Mouse (Mus musculus) common myeloid progenitor, adult 5-6 weeks (primary cell): ENCODE measurements around the gene Il31ra. TPM values are rescaled to one million over a fixed set of nuclear protein-coding genes. Genes with fewer than 3 reads are reported as not detected.
A peak's percentile ranks its signal among the peaks of the same experiment; 100 is the strongest.
"Not testable (repeated sequence)": the region's sequence is repeated elsewhere in the genome, so short reads cannot be mapped to it uniquely, and the experiment has no call there.

ENCODE experiments used
- ATAC-seq: replicated peaks from 2 replicates; pipeline ENCODE4 v1.8.0; 2016; ENCODE audit warnings: low read depth, mild to moderate bottlenecking, moderate TSS enrichment, inconsistent platforms; ENCODE audit not compliant: poor library complexity, severe bottlenecking
- total RNA-seq: library from RNA; stranded (forward); fragments of 200-1000, 187-1606 nt; gene quantifications from 2 replicates; pipeline ENCODE4 v1.2.3, GENCODE M21; 2017

Il31ra gene
- 7.0 and 9.2 TPM in 2 replicates for total RNA-seq

- not testable (repeated sequence) for ATAC-seq
Measured at GRCm38 (mm10) chr13:112594260-112594659, at the start of gene Il31ra. TSS of gene Il31ra (minus strand) at chr13:112594360.

- peak; percentile 68 for ATAC-seq
Measured at GRCm38 (mm10) chr13:112642897-112643296, 48.7 kb upstream of the Il31ra start.

- ATAC-seq, result no peak; the same call in 1 of the 2 replicates
Measured at GRCm38 (mm10) chr13:112639111-112639510, 45.0 kb upstream of the Il31ra start.

GRCm38 (mm10) chr13:112636498-112636897 is 42.3 kb upstream of the Il31ra start:
- ATAC-seq, result peak; percentile 42; the same call in 1 of the 2 replicates

- peak; percentile 90 for ATAC-seq
Measured at GRCm38 (mm10) chr13:112635174-112635837, 41.1 kb upstream of the Il31ra start.

- no peak for ATAC-seq
Measured at GRCm38 (mm10) chr13:112625566-112625965, 31.4 kb upstream of the Il31ra start.

- 0 out of 2 replicates have a peak, but pooled peaks have one; percentile 58 for ATAC-seq
Measured at GRCm38 (mm10) chr13:112624622-112625021, 30.5 kb upstream of the Il31ra start.

- no peak for ATAC-seq
Measured at GRCm38 (mm10) chr13:112623656-112624055, 29.5 kb upstream of the Il31ra start.

- ATAC-seq, result no peak
Measured at GRCm38 (mm10) chr13:112621592-112621991, 27.4 kb upstream of the Il31ra start.

- ATAC-seq, result no peak
Measured at GRCm38 (mm10) chr13:112608606-112609005, 14.4 kb upstream of the Il31ra start.

- ATAC-seq, result no peak
Measured at GRCm38 (mm10) chr13:112604411-112604810, 10.3 kb upstream of the Il31ra start.

- ATAC-seq, result no peak
Measured at GRCm38 (mm10) chr13:112603839-112604238, 9.7 kb upstream of the Il31ra start.

- 0 out of 2 replicates have a peak, but pooled peaks have one; percentile 36 for ATAC-seq
Measured at GRCm38 (mm10) chr13:112602607-112603006, 8.4 kb upstream of the Il31ra start.

GRCm38 (mm10) chr13:112590254-112590653 is 3.9 kb downstream of the Il31ra start:
- ATAC-seq, result no peak

- ATAC-seq, result no peak
Measured at GRCm38 (mm10) chr13:112589625-112590024, 4.5 kb downstream of the Il31ra start.

GRCm38 (mm10) chr13:112584556-112585237 is 9.5 kb downstream of the Il31ra start:
- ATAC-seq, result no peak

- ATAC-seq, result no peak
Measured at GRCm38 (mm10) chr13:112582291-112582690, 11.9 kb downstream of the Il31ra start.

- ATAC-seq, result no peak
Measured at GRCm38 (mm10) chr13:112581796-112582195, 12.4 kb downstream of the Il31ra start.

- no peak for ATAC-seq
Measured at GRCm38 (mm10) chr13:112580590-112581320, 13.4 kb downstream of the Il31ra start.

- not testable (repeated sequence) for ATAC-seq
Measured at GRCm38 (mm10) chr13:112578041-112578440, 16.1 kb downstream of the Il31ra start.

GRCm38 (mm10) chr13:112573800-112574199 is 20.4 kb downstream of the Il31ra start:
- no peak for ATAC-seq
